Mouse (Mus musculus): ENCODE measurements at regions not wholly inside any gene's neighbourhood (a gene's known extent, or its start where the extent isn't known, plus 50 kb on each side); places are given as distances from the start of the nearest gene placed in this dataset.

GRCm38 (mm10) chr3:148680086-148680485 is 310.3 kb downstream of the Adgrl2 start:
- TF ChIP-seq CTCF (IDR thresholded peaks at IDR 0.05; ENCODE audit: low read depth, low read length) (no peak), POLR2A (IDR thresholded peaks at IDR 0.05; ENCODE audit: insufficient read depth, low read length) (no peak)

All from ES-Bruce4 (cell line).